In genomic region chr6:136852762-136853161, GRCm38 (mm10) we compare ENCODE assay signal across 9 mouse cellular contexts. TPM values are rescaled to one million over a fixed set of nuclear protein-coding genes. Genes with fewer than 3 reads are reported as not detected.
DNase-seq lines count a peak whose midpoint lies in the region.
"Had no signal": no experiment of that assay in that cellular context is flagged by ENCODE, and none has a peak within 500 bp of the region (broad histone marks: within the 10 kb centered on the region; RNA-seq: fewer than 3 reads in every experiment).

No protein-coding gene starts in this region.

- H3K4me1 ChIP-seq in embryonic facial prominence, embryonic 10.5 days, result peaks cover 38% of the 10 kb centered on the region

- DNase-seq in kidney, adult 18-20 months, result peak; percentile 32
- DNase-seq in kidney, adult 9 months, result no peak
- peak; percentile 60 for DNase-seq in embryonic facial prominence, embryonic 10.5 days (ENCODE audit: low spot score)
- DNase-seq in kidney, postnatal 25 days, result peak; percentile 33 to 45
- DNase-seq in retina, embryonic 14.5 days (ENCODE audit: low spot score), result peak; percentile 20
- no peak for DNase-seq in frontal cortex, postnatal 36 days (ENCODE audit: low spot score in 2 of 2)
- no peak for DNase-seq in cerebellum, adult 8-10 months
- DNase-seq in gastrocnemius, postnatal 10 days, result no peak
- DNase-seq: layer of hippocampus, postnatal 36 days had no signal

- H3K9me3 ChIP-seq in embryonic facial prominence, embryonic 10.5 days, result no peaks in the 10 kb centered on the region

- WGBS in embryonic facial prominence, embryonic 10.5 days, result 42% methylated on average over 3 of the region's 3 CpGs

- peak overlapping the region; percentile 55 for H3K27ac ChIP-seq in embryonic facial prominence, embryonic 10.5 days (replicated peaks)

- no peaks in the 10 kb centered on the region for H3K36me3 ChIP-seq in embryonic facial prominence, embryonic 10.5 days (replicated peaks)

- H3K4me3 ChIP-seq in embryonic facial prominence, embryonic 10.5 days, result no peak overlapping the region

- H3K27me3 ChIP-seq in embryonic facial prominence, embryonic 10.5 days (replicated peaks; ENCODE audit: low read depth, poor library complexity, severe bottlenecking), result no peaks in the 10 kb centered on the region

RNA-seq across cellular contexts. Expression of gene Art4, which starts 4.8 kb away (rescaled TPM):
- polyA plus RNA-seq in embryonic facial prominence, embryonic 10.5 days (2016; fragmentation: Nextera tagmentation; extraction: Ambion mirVana), result 2.2 and 2.6 TPM in 2 replicates
- under 1 TPM; 0.72 to 0.75 TPM for total RNA-seq in gastrocnemius, postnatal 10 days (2021)
- total RNA-seq: layer of hippocampus, postnatal 36 days had no signal

RNA-seq across cellular contexts. Expression of gene Smco3, which starts 17.5 kb away (rescaled TPM):
- polyA plus RNA-seq in embryonic facial prominence, embryonic 10.5 days (2016; fragmentation: Nextera tagmentation; extraction: Ambion mirVana), result not detected in 2 replicates
- 1 to 10 TPM in 1 of 2 experiments, under 1 TPM in 1; 0.77 to 1.7 TPM for total RNA-seq in gastrocnemius, postnatal 10 days (2021)

RNA-seq across cellular contexts. Expression of gene Mgp, which starts 22.9 kb away (rescaled TPM):
- 3.5 and 4.2 TPM in 2 replicates for polyA plus RNA-seq in embryonic facial prominence, embryonic 10.5 days (2016; fragmentation: Nextera tagmentation; extraction: Ambion mirVana)
- 100 to 1,000 TPM; 112 to 171 TPM for total RNA-seq in gastrocnemius, postnatal 10 days (2021)

RNA-seq across cellular contexts. Expression of gene Wbp11, which starts 24.7 kb away (rescaled TPM):
- 163 and 165 TPM in 2 replicates for polyA plus RNA-seq in embryonic facial prominence, embryonic 10.5 days (2016; fragmentation: Nextera tagmentation; extraction: Ambion mirVana)
- 10 to 100 TPM; 64.9 to 69.1 TPM for total RNA-seq in gastrocnemius, postnatal 10 days (2021)

RNA-seq across cellular contexts. Expression of gene BC049715, which starts 25.3 kb away (rescaled TPM):
- 1.3 and 2.1 TPM in 2 replicates for polyA plus RNA-seq in embryonic facial prominence, embryonic 10.5 days (2016; fragmentation: Nextera tagmentation; extraction: Ambion mirVana)
- under 1 TPM; 0.38 to 0.65 TPM for total RNA-seq in gastrocnemius, postnatal 10 days (2021)

Comparison
In these comparisons a context has a peak if more than half of its experiments do, and no peak if none do; other contexts are left out.
1. DNase-seq: peak in kidney, adult 18-20 months (single experiment), embryonic facial prominence, embryonic 10.5 days (single experiment), kidney, postnatal 25 days (2 of 2) and retina, embryonic 14.5 days (single experiment); none in kidney, adult 9 months (single experiment), frontal cortex, postnatal 36 days (0 of 2), cerebellum, adult 8-10 months (single experiment) and gastrocnemius, postnatal 10 days (single experiment).